Mouse (Mus musculus): Measurements from ENCODE around the gene Zfp740. TPM values are rescaled to one million over a fixed set of nuclear protein-coding genes. Genes with fewer than 3 reads are reported as not detected.

Zfp740 gene
- polyA plus RNA-seq, 1 experiment = 15.9 TPM

GRCm38 (mm10) chr15:102245891-102246741 lies 43.1 kb downstream of the Zfp740 start:
- peak overlapping the region; percentile 95 for H3K4me3 ChIP-seq (ENCODE audit: insufficient read depth, low read depth, low read length)
- H3K27ac ChIP-seq (replicated peaks; ENCODE audit: low read depth, low read length) = peak overlapping the region; percentile 92
- peaks cover 13% of the 10 kb centered on the region for H3K4me1 ChIP-seq (ENCODE audit: control insufficient read depth, insufficient read depth, insufficient read length, low read length)

GRCm38 (mm10) chr15:102246866-102247251 lies 43.8 kb downstream of the Zfp740 start:
- Histone ChIP-seq H3K4me3 (ENCODE audit: insufficient read depth, low read depth, low read length) (peak overlapping the region; percentile 95), H3K27ac (replicated peaks; ENCODE audit: low read depth, low read length) (peak overlapping the region; percentile 75), H3K4me1 (ENCODE audit: control insufficient read depth, insufficient read depth, insufficient read length, low read length) (peaks cover 9% of the 10 kb centered on the region)

- Histone ChIP-seq H3K4me3 (ENCODE audit: insufficient read depth, low read depth, low read length) (peak overlapping the region; percentile 78), H3K4me1 (ENCODE audit: control insufficient read depth, insufficient read depth, insufficient read length, low read length) (peaks cover 8% of the 10 kb centered on the region), H3K27ac (replicated peaks; ENCODE audit: low read depth, low read length) (peak overlapping the region; percentile 100)
Observed at GRCm38 (mm10) chr15:102247252-102248130, 44.4 kb downstream of the Zfp740 start.

- Histone ChIP-seq H3K4me1 (ENCODE audit: control insufficient read depth, insufficient read depth, insufficient read length, low read length) (peaks cover 7% of the 10 kb centered on the region), H3K4me3 (ENCODE audit: insufficient read depth, low read depth, low read length) (peak overlapping the region; percentile 78), H3K27ac (replicated peaks; ENCODE audit: low read depth, low read length) (peak overlapping the region; percentile 100)
Observed at GRCm38 (mm10) chr15:102248131-102248811, 45.2 kb downstream of the Zfp740 start.

- Histone ChIP-seq H3K4me1 (ENCODE audit: control insufficient read depth, insufficient read depth, insufficient read length, low read length) (peaks cover 4% of the 10 kb centered on the region), H3K27ac (replicated peaks; ENCODE audit: low read depth, low read length) (no peak overlapping the region), H3K4me3 (ENCODE audit: insufficient read depth, low read depth, low read length) (no peak overlapping the region)
Observed at GRCm38 (mm10) chr15:102248812-102249191, 45.8 kb downstream of the Zfp740 start.

- Histone ChIP-seq H3K4me1 (ENCODE audit: control insufficient read depth, insufficient read depth, insufficient read length, low read length) (no peaks in the 10 kb centered on the region; the same call in 1 of the 2 replicates), H3K4me3 (ENCODE audit: insufficient read depth, low read depth, low read length) (no peak overlapping the region), H3K27ac (replicated peaks; ENCODE audit: low read depth, low read length) (no peak overlapping the region)
Observed at GRCm38 (mm10) chr15:102249251-102249691, 46.2 kb downstream of the Zfp740 start.

GRCm38 (mm10) chr15:102249967-102250366 lies 46.9 kb downstream of the Zfp740 start:
- H3K4me3 ChIP-seq (ENCODE audit: insufficient read depth, low read depth, low read length) = no peak overlapping the region
- H3K27ac ChIP-seq (replicated peaks; ENCODE audit: low read depth, low read length) = no peak overlapping the region
- no peaks in the 10 kb centered on the region; the same call in 1 of the 2 replicates for H3K4me1 ChIP-seq (ENCODE audit: control insufficient read depth, insufficient read depth, insufficient read length, low read length)

GRCm38 (mm10) chr15:102250521-102250920 lies 47.5 kb downstream of the Zfp740 start:
- Histone ChIP-seq H3K4me3 (ENCODE audit: insufficient read depth, low read depth, low read length) (no peak overlapping the region), H3K4me1 (ENCODE audit: control insufficient read depth, insufficient read depth, insufficient read length, low read length) (no peaks in the 10 kb centered on the region; the same call in 1 of the 2 replicates), H3K27ac (replicated peaks; ENCODE audit: low read depth, low read length) (no peak overlapping the region)

GRCm38 (mm10) chr15:102255547-102256255 lies 52.7 kb downstream of the Zfp740 start:
- Histone ChIP-seq H3K4me1 (ENCODE audit: control insufficient read depth, insufficient read depth, insufficient read length, low read length) (no peaks in the 10 kb centered on the region; the same call in 1 of the 2 replicates), H3K27ac (replicated peaks; ENCODE audit: low read depth, low read length) (no peak overlapping the region), H3K4me3 (ENCODE audit: insufficient read depth, low read depth, low read length) (0 out of 2 replicates have a peak overlapping the region, but pooled peaks have one; percentile 78)

GRCm38 (mm10) chr15:102256431-102257201 lies 53.6 kb downstream of the Zfp740 start:
- Histone ChIP-seq H3K27ac (replicated peaks; ENCODE audit: low read depth, low read length) (peak overlapping the region; percentile 17; the same call in 1 of the 2 replicates), H3K4me1 (ENCODE audit: control insufficient read depth, insufficient read depth, insufficient read length, low read length) (no peaks in the 10 kb centered on the region; the same call in 1 of the 2 replicates), H3K4me3 (ENCODE audit: insufficient read depth, low read depth, low read length) (peak overlapping the region; percentile 78)

- Histone ChIP-seq H3K27ac (replicated peaks; ENCODE audit: low read depth, low read length) (peak within 1 kb of the TSS; percentile 17; the same call in 1 of the 2 replicates), H3K4me1 (ENCODE audit: control insufficient read depth, insufficient read depth, insufficient read length, low read length) (no peaks in the 10 kb centered on the region; the same call in 1 of the 2 replicates), H3K4me3 (ENCODE audit: insufficient read depth, low read depth, low read length) (peak within 1 kb of the TSS; percentile 78)
Observed at GRCm38 (mm10) chr15:102257202-102258075, 54.4 kb downstream of the Zfp740 start, which contains the start of gene Rarg. TSS of gene Rarg (minus strand) at chr15:102257517.

GRCm38 (mm10) chr15:102258076-102258470 lies 55.0 kb downstream of the Zfp740 start:
- Histone ChIP-seq H3K4me1 (ENCODE audit: control insufficient read depth, insufficient read depth, insufficient read length, low read length) (no peaks in the 10 kb centered on the region; the same call in 1 of the 2 replicates), H3K4me3 (ENCODE audit: insufficient read depth, low read depth, low read length) (peak overlapping the region; percentile 53), H3K27ac (replicated peaks; ENCODE audit: low read depth, low read length) (no peak overlapping the region)

Measured in brown adipose tissue, adult 24 weeks (tissue).